Mouse (Mus musculus) bone marrow, adult 2 months (tissue): ENCODE measurements around the gene Col25a1. TPM values are rescaled to one million over a fixed set of nuclear protein-coding genes. Genes with fewer than 3 reads are reported as not detected.

Experiments used
- H3K27ac ChIP-seq: fragments of 200-500 bp; 2 replicates; pipeline ENCODE4 v1.5.1; 2012; ENCODE audit warnings: low read depth, mild to moderate bottlenecking, control low read depth, inconsistent platforms, low read length; ENCODE audit not compliant: control insufficient read depth, poor library complexity, insufficient read depth
- H3K4me1 ChIP-seq: fragments of 200-500 bp; 2 replicates; pipeline ENCODE4 v1.6.1; 2011; ENCODE audit warnings: low read length; ENCODE audit not compliant: control insufficient read depth, insufficient read depth
- H3K4me3 ChIP-seq: fragments of 200-500 bp; replicated peaks from 2 replicates; pipeline ENCODE3; 2011; ENCODE audit warnings: mild to moderate bottlenecking, low read depth, low read length, control low read depth; ENCODE audit not compliant: control insufficient read depth
- CTCF ChIP-seq: fragments of 200-500 bp; IDR thresholded peaks from 2 replicates; pipeline ENCODE4 v1.5.1; 2011; ENCODE audit warnings: low read length, control low read depth; ENCODE audit not compliant: control insufficient read depth, insufficient read depth
- POLR2A ChIP-seq: fragments of 200-500 bp; IDR thresholded peaks from 2 replicates; pipeline ENCODE4 v1.6.1; 2011; ENCODE audit warnings: low read depth, mild to moderate bottlenecking, control low read depth, low read length, borderline replicate concordance; ENCODE audit not compliant: control insufficient read depth
- WGBS: fragments of 180-500 bp; shearing (Covaris S2); methylation state at CpG from one replicate; pipeline ENCODE4 v1.1.7; 2018; 5-methylcytosine and 5-hydroxymethylcytosine counted together
- polyA plus RNA-seq: library from polyadenylated mRNA; stranded (reverse); fragments of >200 nt; gene quantifications from 2 replicates; pipeline ENCODE4 v1.2.4, GENCODE M21; 2011; ENCODE audit warnings: low replicate concordance; ENCODE audit not compliant: missing spikeins, insufficient read depth, insufficient read length

Col25a1 gene
- not detected in 2 replicates for polyA plus RNA-seq

DNA sequence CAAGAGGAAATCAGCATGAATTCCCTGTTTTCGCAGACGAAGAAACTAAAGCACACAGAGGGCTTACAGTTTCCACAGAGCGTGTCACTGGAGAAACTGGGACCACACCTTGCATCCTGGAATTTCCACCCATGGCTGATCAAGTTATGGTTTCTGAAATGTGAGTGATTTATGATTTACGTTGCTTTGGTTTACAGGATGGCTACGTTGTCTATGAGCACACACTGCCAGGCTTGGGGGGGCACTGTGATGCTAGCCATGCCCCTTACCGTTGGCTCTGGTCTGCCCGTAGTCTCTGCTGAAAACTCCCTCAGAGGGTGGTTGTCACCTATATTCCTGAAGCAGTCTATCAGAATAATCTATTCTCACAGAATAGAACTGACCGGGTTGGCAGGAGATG lies at the start of gene Col25a1:
Gene Col25a1 (plus strand): TSS at position 301 of the 400 bp plus-strand sequence.
- Histone ChIP-seq H3K27ac (no peak within 1 kb of the TSS), H3K4me1 (no peaks in the 10 kb centered on the region), H3K4me3 (no peak within 1 kb of the TSS)
- WGBS: 77% methylated on average over 8 of the region's 8 CpGs
- no peak for TF ChIP-seq CTCF
- TF ChIP-seq POLR2A: no peak

DNA sequence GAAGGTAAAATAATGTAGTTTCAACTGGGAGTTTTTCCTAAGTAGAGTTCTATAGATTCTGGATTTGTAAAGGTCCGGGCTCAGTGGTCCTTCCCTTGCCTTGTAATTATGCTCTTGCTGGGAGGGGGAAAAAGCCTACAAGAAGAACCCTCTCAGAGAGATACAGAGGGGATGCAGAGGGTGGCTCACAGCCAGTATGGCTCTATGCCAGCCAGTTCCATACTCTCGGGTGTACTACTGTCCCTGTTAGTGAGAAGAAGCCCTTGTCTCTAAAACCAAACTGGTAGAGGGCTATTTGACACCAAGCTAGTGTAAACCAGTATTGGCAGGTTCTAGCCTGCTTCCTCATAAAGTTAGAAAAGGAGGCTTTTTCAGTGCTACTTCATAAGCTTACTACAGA lies 48.0 kb upstream of the Col25a1 start:
- Histone ChIP-seq H3K27ac (no peak overlapping the region), H3K4me1 (no peaks in the 10 kb centered on the region), H3K4me3 (no peak overlapping the region)
- TF ChIP-seq CTCF (no peak), POLR2A (no peak)
- 45% methylated on average over 2 of the region's 2 CpGs for WGBS

DNA sequence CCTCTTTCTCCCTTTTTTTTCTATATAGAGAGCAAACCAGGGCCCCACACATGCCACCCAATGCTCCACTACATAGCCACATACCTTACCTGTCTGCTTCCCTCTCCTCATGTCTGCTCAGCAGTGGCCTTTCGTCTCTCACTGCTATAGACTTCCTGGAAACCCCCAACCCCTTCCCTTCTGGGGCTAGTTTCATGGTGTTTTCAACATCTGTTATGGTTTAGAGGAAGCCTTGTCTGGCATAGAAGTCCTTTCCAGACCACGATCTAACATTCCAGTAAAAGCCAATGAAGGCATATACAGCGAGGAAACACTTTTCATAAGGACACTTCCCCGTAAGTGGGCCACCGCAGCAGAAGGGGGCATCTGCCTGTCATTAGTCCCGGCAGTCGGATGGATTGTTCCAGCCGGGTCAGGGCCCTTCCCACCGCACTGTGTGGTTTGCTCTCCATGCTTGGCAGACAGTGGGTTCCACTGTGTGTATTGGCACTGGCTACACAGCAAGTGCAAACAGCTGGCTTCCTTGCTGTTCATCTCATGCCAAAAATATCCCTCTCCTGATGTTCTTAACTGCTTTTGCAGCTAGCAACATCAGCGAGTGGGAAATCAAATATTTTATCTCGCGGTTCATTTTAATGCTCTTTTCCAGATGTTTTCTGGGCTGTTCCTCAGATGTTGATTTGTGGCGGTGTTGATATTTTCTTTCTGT lies 44.8 kb upstream of the Col25a1 start:
- WGBS: 73% methylated on average over 13 of the region's 13 CpGs
- Histone ChIP-seq H3K4me3 (no peak overlapping the region), H3K4me1 (no peaks in the 10 kb centered on the region), H3K27ac (no peak overlapping the region)
- no peak for TF ChIP-seq CTCF
- TF ChIP-seq POLR2A: no peak

DNA sequence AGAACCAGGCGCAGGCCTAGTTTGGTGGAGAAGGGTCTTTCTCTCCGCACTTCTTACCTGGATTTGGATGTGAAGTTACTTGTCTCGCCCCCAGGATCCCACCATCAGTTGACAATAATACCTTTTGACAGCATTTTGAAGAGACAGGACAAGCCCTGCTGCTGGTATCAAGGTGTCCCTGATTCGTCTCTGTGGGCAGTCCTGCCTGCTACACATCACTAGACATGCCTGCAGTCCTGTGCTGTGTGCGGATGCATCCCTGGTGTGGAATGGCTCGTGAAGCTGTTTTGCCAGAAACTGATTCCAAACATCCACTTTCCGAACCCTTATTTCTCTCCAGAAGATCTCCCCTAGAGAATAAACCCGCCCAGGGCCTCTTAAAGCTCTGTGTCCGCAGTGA lies 43.8 kb upstream of the Col25a1 start:
- Histone ChIP-seq H3K27ac (no peak overlapping the region), H3K4me1 (no peaks in the 10 kb centered on the region), H3K4me3 (no peak overlapping the region)
- 78% methylated on average over 9 of the region's 9 CpGs for WGBS
- TF ChIP-seq CTCF: no peak
- no peak for TF ChIP-seq POLR2A

DNA sequence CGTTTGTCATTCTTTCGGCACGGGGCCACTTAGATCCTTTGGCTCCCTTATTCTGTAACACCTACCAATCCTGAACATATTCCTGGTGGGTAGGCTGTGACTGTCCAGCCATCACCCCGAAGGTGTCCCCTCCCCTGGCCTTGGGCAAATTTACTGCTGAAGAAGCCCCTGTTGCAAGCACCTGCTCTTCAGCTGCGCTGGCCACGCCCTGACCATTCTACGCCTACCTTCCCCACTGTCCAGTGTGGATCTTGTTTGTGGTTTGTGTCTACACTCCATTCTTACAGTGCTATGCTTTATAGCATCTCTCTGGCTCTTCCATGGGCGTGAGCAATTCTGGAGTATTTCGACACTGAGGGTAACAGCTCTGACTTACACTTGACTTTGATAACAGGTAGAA lies 42.6 kb upstream of the Col25a1 start:
- Histone ChIP-seq H3K27ac (no peak overlapping the region), H3K4me3 (no peak overlapping the region), H3K4me1 (no peaks in the 10 kb centered on the region)
- 80% methylated on average over 9 of the region's 9 CpGs for WGBS
- TF ChIP-seq POLR2A (no peak), CTCF (no peak)

DNA sequence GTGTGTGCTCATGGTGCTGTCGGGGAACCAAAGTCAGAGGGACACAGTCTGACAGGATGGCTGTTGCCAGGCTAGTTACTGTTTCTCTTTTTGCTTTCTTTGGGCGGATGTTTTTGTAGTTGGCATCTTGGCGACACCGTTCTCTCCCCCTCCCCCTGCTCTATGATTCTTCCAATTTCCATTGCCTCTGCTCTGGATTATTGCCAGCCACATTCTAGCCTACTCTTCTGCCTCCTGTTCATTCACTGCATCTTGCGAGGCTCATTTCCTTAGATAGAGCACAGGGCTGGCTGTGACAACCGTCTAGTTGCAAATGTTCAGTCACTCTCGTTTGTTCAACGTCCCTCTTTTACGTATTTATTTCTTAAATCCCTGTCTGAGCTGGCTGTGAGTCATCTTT lies 40.8 kb upstream of the Col25a1 start:
- no peak overlapping the region for H3K4me3 ChIP-seq
- no peaks in the 10 kb centered on the region for H3K4me1 ChIP-seq
- no peak overlapping the region for H3K27ac ChIP-seq
- TF ChIP-seq POLR2A (no peak), CTCF (no peak)
- WGBS: 72% methylated on average over 9 of the region's 9 CpGs

DNA sequence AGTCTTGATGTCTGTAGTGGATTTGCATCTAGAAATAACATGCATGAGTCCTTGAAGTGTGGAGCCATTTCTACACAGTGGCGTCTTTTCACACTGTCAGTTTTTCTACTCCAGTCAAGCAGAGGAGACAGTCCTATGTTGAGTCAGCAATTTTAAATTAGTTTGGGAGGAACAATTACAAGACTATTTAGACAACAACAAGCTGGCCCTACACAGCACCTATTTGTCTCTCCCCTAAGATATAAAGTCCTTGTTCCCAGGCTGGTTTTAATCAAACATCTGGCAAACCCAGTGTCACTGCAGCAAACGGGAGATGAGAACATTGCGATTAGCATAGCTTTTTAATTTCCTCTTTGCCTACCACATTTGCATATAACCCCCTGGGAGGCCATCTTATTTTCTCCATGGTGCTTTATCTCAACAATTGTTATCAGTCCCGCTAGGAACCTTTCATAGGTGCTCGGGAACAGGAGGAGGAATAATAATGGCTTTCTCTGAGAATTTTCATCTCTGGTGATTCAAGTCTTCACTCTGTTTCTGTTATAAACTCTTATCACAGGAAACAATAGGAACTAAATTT lies 37.1 kb upstream of the Col25a1 start:
- no peak for TF ChIP-seq POLR2A
- TF ChIP-seq CTCF: no peak
- WGBS: 70% methylated on average over 5 of the region's 5 CpGs
- Histone ChIP-seq H3K4me1 (no peaks in the 10 kb centered on the region), H3K27ac (no peak overlapping the region), H3K4me3 (no peak overlapping the region)

DNA sequence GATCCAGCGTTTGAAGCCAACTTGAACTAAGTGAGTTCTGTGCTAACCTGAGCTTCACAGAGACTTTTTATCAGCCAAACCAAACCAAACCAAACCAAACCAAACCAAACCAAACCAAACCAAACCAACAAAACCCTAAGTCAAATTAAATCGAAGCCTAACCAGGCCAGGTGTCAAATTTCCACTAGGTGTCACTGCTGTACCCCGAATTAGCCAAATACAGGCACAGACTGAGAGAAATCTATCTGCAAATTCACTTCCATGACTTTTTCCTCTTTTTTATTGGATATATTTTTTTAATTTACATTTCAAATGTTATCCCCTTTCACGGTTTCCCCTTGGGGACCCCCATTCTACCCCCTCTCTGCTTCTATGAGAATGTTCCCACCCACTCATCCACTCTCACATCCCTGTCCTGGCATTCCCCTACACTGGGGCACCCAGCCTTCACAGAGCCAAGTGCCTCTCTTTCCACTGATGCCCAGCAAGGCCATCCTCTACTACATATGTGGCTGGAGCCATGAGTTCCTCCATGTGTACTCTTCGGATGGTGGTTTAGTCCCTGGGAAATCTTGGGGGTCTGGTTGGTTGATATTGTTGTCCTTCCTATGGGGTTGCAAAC lies 36.0 kb upstream of the Col25a1 start:
- no peak for TF ChIP-seq POLR2A
- TF ChIP-seq CTCF: no peak
- Histone ChIP-seq H3K4me3 (no peak overlapping the region), H3K4me1 (no peaks in the 10 kb centered on the region), H3K27ac (no peak overlapping the region)
- WGBS: 42% methylated on average over 5 of the region's 5 CpGs
